Mouse (Mus musculus) forebrain, embryonic 15.5 days (tissue): Measurements from ENCODE around the gene Arl4d. TPM values are rescaled to one million over a fixed set of nuclear protein-coding genes. Genes with fewer than 3 reads are reported as not detected.
"Not testable (repeated sequence)": the region's sequence is repeated elsewhere in the genome, so short reads cannot be mapped to it uniquely, and the experiment has no call there.

ENCODE experiments used
- ATAC-seq: fragments of 200-750 bp; cut with Nextera tagmentation; replicated peaks from 2 replicates; pipeline ENCODE4 v1.8.0; 2017; ENCODE audit warnings: mild to moderate bottlenecking, moderate TSS enrichment, moderate library complexity
- H3K27ac ChIP-seq: fragments of 300-500 bp; sonication (generic); replicated peaks from 2 replicates; pipeline ENCODE4 v1.5.1; 2015; ENCODE audit warnings: mild to moderate bottlenecking, inconsistent platforms
- H3K27me3 ChIP-seq: fragments of 300-500 bp; sonication (generic); 2 replicates; pipeline ENCODE4 v1.6.1; 2015; ENCODE audit warnings: inconsistent platforms
- H3K36me3 ChIP-seq: fragments of 300-500 bp; sonication (generic); 2 replicates; pipeline ENCODE4 v1.6.1; 2015; ENCODE audit warnings: mild to moderate bottlenecking, inconsistent platforms
- H3K4me1 ChIP-seq: fragments of 300-500 bp; sonication (generic); 2 replicates; pipeline ENCODE4 v1.6.1; 2015; ENCODE audit warnings: inconsistent platforms
- H3K4me2 ChIP-seq: fragments of 300-500 bp; sonication (generic); replicated peaks from 2 replicates; pipeline ENCODE4 v1.6.1; 2015; ENCODE audit warnings: mild to moderate bottlenecking, inconsistent platforms
- H3K4me3 ChIP-seq: fragments of 300-500 bp; sonication (generic); 2 replicates; pipeline ENCODE4 v1.5.1; 2015; ENCODE audit warnings: mild to moderate bottlenecking, inconsistent platforms
- H3K9ac ChIP-seq: fragments of 300-500 bp; sonication (generic); replicated peaks from 2 replicates; pipeline ENCODE4 v1.6.1; 2015; ENCODE audit warnings: mild to moderate bottlenecking, inconsistent platforms
- H3K9me3 ChIP-seq: fragments of 300-500 bp; sonication (generic); 2 replicates; pipeline ENCODE4 v1.6.1; 2016; ENCODE audit warnings: inconsistent platforms
- WGBS: fragments of 180-500 bp; shearing (Covaris S2); methylation state at CpG from one replicate; pipeline ENCODE4 v1.1.7; 2015; ENCODE audit warnings: mixed read lengths; 5-methylcytosine and 5-hydroxymethylcytosine counted together
- polyA plus RNA-seq: library from polyadenylated mRNA; unstranded; fragments of >200 nt; fragmentation: Nextera tagmentation; extraction: Ambion mirVana; gene quantifications from 2 replicates; pipeline ENCODE4 v1.2.1, GENCODE M21; 2015

Gene Arl4d
- 45.8 TPM in 2 replicates for polyA plus RNA-seq

- H3K9me3 ChIP-seq = no peaks in the 10 kb centered on the region
- H3K27ac ChIP-seq = peak within 1 kb of the TSS; percentile 94
- peaks cover 44% of the 10 kb centered on the region for H3K4me1 ChIP-seq
- no peaks in the 10 kb centered on the region for H3K27me3 ChIP-seq
- peak within 1 kb of the TSS; percentile 69 for H3K4me2 ChIP-seq
- peak; percentile 96 for ATAC-seq
- no peaks in the 10 kb centered on the region for H3K36me3 ChIP-seq
- H3K4me3 ChIP-seq = peak within 1 kb of the TSS; percentile 66
- H3K9ac ChIP-seq = peak within 1 kb of the TSS; percentile 78
- 6% methylated on average over 34 of the region's 34 CpGs for WGBS
Observed at GRCm38 (mm10) chr11:101664825-101665635, at the start of gene Arl4d. Arl4d (plus strand) TSS chr11:101665541.

DNA sequence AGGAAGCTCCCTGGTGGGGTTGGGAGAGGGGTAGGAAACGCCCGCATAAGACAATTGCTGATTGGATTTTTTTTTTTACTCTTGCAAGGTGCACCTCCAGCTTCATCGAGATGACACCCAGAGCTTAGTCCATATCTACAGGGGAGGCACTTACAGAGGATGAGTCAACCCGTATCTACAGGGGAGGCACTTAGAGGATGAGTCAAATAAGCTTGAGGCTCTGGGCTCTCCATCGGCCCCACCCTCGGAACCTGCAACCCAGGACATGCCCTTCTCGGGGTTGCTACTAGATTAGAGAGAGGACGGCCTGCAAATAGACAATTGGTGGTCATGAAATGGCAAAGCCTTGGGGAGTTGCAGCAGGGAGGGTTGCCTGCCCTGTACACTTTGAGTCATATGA is 49.2 kb upstream of the Arl4d start:
- 93% methylated on average over 8 of the region's 8 CpGs for WGBS
- Histone ChIP-seq H3K27me3 (no peaks in the 10 kb centered on the region), H3K9me3 (no peaks in the 10 kb centered on the region), H3K36me3 (no peaks in the 10 kb centered on the region), H3K4me2 (no peak overlapping the region), H3K4me3 (no peak overlapping the region), H3K9ac (no peak overlapping the region), H3K4me1 (peaks cover 38% of the 10 kb centered on the region), H3K27ac (peak overlapping the region; percentile 77; the same call in 1 of the 2 replicates)
- ATAC-seq = no peak

GRCm38 (mm10) chr11:101616948-101617767 is 48.2 kb upstream of the Arl4d start:
- H3K9me3 ChIP-seq = no peaks in the 10 kb centered on the region
- H3K4me2 ChIP-seq = peak overlapping the region; percentile 34
- peak overlapping the region; percentile 77 for H3K27ac ChIP-seq
- no peak overlapping the region for H3K9ac ChIP-seq
- no peak overlapping the region for H3K4me3 ChIP-seq
- H3K27me3 ChIP-seq = no peaks in the 10 kb centered on the region
- no peaks in the 10 kb centered on the region for H3K36me3 ChIP-seq
- 13% methylated on average over 18 of the region's 18 CpGs for WGBS
- peak; percentile 64 for ATAC-seq
- H3K4me1 ChIP-seq = peaks cover 38% of the 10 kb centered on the region

DNA sequence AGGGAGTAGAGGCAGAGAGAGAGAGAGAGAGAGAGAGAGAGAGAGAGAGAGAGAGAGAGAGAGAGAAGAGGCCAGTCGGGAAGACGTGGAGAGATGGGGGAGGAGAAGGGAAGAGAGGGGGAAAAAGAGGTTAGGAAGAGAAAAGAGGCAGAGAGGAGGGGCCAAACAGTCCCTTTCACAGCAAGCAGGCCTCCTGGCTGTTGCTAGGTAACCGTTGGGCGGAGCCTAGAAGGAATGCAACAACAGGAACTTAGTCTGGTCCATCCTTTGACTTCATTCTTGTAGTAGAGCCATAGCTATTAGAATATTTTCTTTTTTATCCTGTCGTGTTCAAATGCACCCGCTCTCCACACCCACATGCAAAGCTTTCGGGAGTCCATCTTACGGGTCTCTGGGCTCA is 47.5 kb upstream of the Arl4d start:
- WGBS = 2% methylated on average over 7 of the region's 8 CpGs
- Histone ChIP-seq H3K9ac (no peak overlapping the region), H3K27me3 (no peaks in the 10 kb centered on the region), H3K9me3 (no peaks in the 10 kb centered on the region), H3K36me3 (no peaks in the 10 kb centered on the region), H3K4me3 (peak overlapping the region; percentile 7; the same call in 1 of the 2 replicates), H3K4me1 (peaks cover 38% of the 10 kb centered on the region), H3K4me2 (peak overlapping the region; percentile 34), H3K27ac (peak overlapping the region; percentile 77)
- peak; percentile 74 for ATAC-seq

GRCm38 (mm10) chr11:101618596-101618995 is 46.7 kb upstream of the Arl4d start:
- Histone ChIP-seq H3K27me3 (no peaks in the 10 kb centered on the region), H3K9me3 (no peaks in the 10 kb centered on the region), H3K4me1 (peaks cover 35% of the 10 kb centered on the region), H3K36me3 (no peaks in the 10 kb centered on the region), H3K4me3 (no peak overlapping the region), H3K9ac (no peak overlapping the region), H3K27ac (peak overlapping the region; percentile 77; the same call in 1 of the 2 replicates), H3K4me2 (no peak overlapping the region)
- no peak for ATAC-seq
- 68% methylated on average over 3 of the region's 3 CpGs for WGBS

GRCm38 (mm10) chr11:101620022-101620655 is 45.2 kb upstream of the Arl4d start:
- not testable (repeated sequence) for ATAC-seq, H3K27me3 ChIP-seq, H3K4me3 ChIP-seq, H3K36me3 ChIP-seq, H3K27ac ChIP-seq, H3K9ac ChIP-seq, H3K9me3 ChIP-seq, H3K4me2 ChIP-seq
- WGBS = 91% methylated on average over 11 of the region's 11 CpGs
- H3K4me1 ChIP-seq = peaks cover 26% of the 10 kb centered on the region

DNA sequence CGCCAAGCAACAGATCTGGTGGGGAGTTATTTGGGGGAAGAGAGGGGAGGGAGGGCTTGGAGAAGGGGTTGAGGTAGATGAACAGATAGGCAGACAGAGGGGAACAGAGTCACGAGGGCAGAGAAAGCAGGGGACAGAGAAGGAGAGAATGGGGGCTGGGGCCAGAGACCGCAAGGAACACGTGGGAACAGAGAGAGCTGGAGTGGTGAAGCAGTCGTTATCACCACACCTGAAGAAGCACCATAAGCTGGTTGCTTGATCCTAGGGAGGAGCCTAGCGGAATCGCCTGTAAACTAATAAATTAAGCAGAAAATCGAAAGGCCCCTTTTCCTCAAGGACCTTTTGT is 38.7 kb upstream of the Arl4d start:
- H3K36me3 ChIP-seq = no peaks in the 10 kb centered on the region
- H3K27me3 ChIP-seq = no peaks in the 10 kb centered on the region
- peak overlapping the region; percentile 57 for H3K4me3 ChIP-seq
- WGBS = 4% methylated on average over 8 of the region's 8 CpGs
- no peaks in the 10 kb centered on the region for H3K9me3 ChIP-seq
- peak; percentile 23 for ATAC-seq
- peak overlapping the region; percentile 94 for H3K4me2 ChIP-seq
- peaks cover 18% of the 10 kb centered on the region for H3K4me1 ChIP-seq
- H3K9ac ChIP-seq = peak overlapping the region; percentile 42
- H3K27ac ChIP-seq = peak overlapping the region; percentile 87

DNA sequence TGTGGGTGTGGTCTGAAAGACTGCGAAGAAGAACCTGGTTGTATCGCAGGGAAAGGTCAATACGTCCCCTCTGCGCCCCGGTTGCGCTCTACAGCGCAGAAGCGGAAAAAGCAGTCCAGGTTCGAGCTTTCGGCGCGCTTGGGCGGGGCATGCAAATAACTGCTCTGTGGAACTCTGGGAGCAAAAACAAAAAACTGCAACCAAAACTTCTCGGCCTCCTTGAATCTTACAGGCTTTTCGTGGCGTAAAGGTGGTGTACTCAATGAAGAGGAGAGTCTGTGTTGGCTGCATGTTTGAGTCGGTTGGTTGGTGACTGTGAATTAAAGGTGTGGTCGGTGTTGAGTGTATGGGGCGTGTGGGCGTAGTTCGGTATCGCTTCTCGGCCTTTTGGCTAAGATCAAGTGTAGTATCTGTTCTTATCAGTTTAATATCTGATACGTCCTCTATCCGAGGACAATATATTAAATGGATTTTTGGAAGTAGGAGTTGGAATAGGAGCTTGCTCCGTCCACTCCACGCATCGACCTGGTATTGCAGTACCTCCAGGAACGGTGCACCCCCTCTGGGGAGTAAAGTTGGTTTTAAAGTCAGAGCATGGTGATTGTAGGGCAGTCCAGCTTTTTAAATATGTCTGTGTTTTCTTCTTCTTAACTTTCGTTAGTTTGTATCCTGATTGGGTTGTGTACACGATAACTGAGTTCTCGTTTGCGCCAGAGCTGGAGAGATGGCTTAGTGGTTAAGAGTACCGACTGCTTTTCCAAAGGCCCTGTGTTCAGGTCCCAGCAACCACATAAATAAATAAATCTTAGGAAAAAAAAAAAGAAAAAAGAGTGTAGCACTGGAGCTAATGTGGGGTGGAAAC is 38.1 kb upstream of the Arl4d start, which contains the start of gene Rdm1:
Rdm1 (plus strand) TSS at position 201 of the 862 bp plus-strand sequence.
- H3K27ac ChIP-seq = peak within 1 kb of the TSS; percentile 87
- peak within 1 kb of the TSS; percentile 57 for H3K4me3 ChIP-seq
- peak within 1 kb of the TSS; percentile 94 for H3K4me2 ChIP-seq
- peak; percentile 90 for ATAC-seq
- under 1% methylated on average over 34 of the region's 34 CpGs for WGBS
- peak within 1 kb of the TSS; percentile 58 for H3K9ac ChIP-seq
- H3K4me1 ChIP-seq = peaks cover 18% of the 10 kb centered on the region
- H3K27me3 ChIP-seq = no peaks in the 10 kb centered on the region
- no peaks in the 10 kb centered on the region for H3K9me3 ChIP-seq
- H3K36me3 ChIP-seq = no peaks in the 10 kb centered on the region

DNA sequence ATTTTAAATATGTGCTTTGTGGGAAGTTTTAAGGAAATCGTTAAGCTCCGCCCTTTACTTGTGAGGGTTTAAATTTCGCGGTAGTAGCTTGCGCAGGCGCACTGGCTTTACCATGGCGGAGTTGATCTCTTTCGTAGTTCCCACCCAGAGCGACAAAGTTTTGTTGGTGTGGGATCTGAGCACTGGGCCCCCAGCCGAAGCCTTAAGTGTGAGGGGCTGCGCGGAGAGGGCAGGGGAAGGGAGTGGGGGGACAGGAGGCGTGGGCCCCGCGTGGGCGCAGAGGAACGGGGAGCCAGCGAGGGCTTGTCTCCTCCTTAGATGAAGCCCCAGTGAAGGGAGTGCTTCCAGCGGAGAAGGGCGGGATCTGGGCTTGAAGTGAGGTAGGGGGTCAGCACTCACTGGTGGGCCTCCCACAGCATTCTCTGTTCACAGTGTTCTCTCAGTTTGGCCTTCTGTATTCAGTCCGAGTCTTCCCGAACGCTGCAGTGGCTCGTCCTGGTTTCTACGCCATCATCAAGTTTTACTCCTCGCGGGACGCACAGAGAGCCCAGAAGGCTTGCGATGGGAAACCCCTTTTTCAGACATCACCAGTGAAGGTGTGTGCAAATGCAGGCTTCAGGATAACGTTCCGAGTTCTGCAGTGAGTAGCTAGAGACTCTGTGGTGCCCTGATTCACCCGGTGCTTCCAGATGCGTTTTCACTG is 37.3 kb upstream of the Arl4d start:
- Histone ChIP-seq H3K9me3 (no peaks in the 10 kb centered on the region), H3K9ac (peak overlapping the region; percentile 58), H3K4me3 (peak overlapping the region; percentile 57), H3K36me3 (no peaks in the 10 kb centered on the region), H3K27me3 (no peaks in the 10 kb centered on the region), H3K27ac (peak overlapping the region; percentile 87), H3K4me1 (peaks cover 18% of the 10 kb centered on the region), H3K4me2 (peak overlapping the region; percentile 94)
- WGBS = under 1% methylated on average over 33 of the region's 33 CpGs
- peak; percentile 42 for ATAC-seq

- WGBS = 65% methylated on average over 5 of the region's 5 CpGs
- not testable (repeated sequence) for H3K27me3 ChIP-seq, H3K27ac ChIP-seq, H3K4me3 ChIP-seq, H3K9me3 ChIP-seq, H3K36me3 ChIP-seq, ATAC-seq
- peaks cover 18% of the 10 kb centered on the region for H3K4me1 ChIP-seq
- H3K4me2 ChIP-seq = peak overlapping the region; percentile 94
- H3K9ac ChIP-seq = 0 out of 2 replicates have a peak overlapping the region, but pooled peaks have one; percentile 58
Observed at GRCm38 (mm10) chr11:101628733-101629417, 36.5 kb upstream of the Arl4d start.
